Mouse (Mus musculus) monocyte, adult 5-6 weeks (primary cell): ENCODE results near the gene Olfr128. TPM values are rescaled to one million over a fixed set of nuclear protein-coding genes. Genes with fewer than 3 reads are reported as not detected.
"Not testable (repeated sequence)": the region's sequence is repeated elsewhere in the genome, so short reads cannot be mapped to it uniquely, and the experiment has no call there.

Source experiments
- ATAC-seq: fragments of 153-309, 156-312 bp; replicated peaks from 2 replicates; pipeline ENCODE4 v1.8.0; 2017; ENCODE audit warnings: mild to moderate bottlenecking; ENCODE audit not compliant: low TSS enrichment, insufficient number of reproducible peaks, severe bottlenecking, poor library complexity, low FRiP score
- total RNA-seq: library from RNA; stranded (forward); fragments of 200-1000, 200-491, 200-594 nt; gene quantifications from 3 replicates; pipeline ENCODE4 v1.2.3, GENCODE M21; 2017

Olfr128 gene
- total RNA-seq, result not detected in 3 replicates

- ATAC-seq, result no peak
These were observed at the start of gene Olfr128 for GRCm38 (mm10) chr17:37920248-37920647. Gene Olfr128, plus strand, starts transcription at chr17:37920548.

GRCm38 (mm10) chr17:37873830-37874229, 46.5 kb upstream of the Olfr128 start:
- ATAC-seq, result no peak

- ATAC-seq, result no peak
These were observed 20.2 kb upstream of the Olfr128 start, which contains the start of gene Olfr127 for GRCm38 (mm10) chr17:37900137-37900536. Gene Olfr127, plus strand, starts transcription at chr17:37900437.

- not testable (repeated sequence) for ATAC-seq
These were observed 13.5 kb upstream of the Olfr128 start for GRCm38 (mm10) chr17:37906821-37907220.

- no peak for ATAC-seq
These were observed 32.6 kb downstream of the Olfr128 start, which contains the start of gene Olfr761 for GRCm38 (mm10) chr17:37952979-37953378. Gene Olfr761, minus strand, starts transcription at chr17:37953079.

- ATAC-seq, result no peak
These were observed 53.2 kb downstream of the Olfr128 start for GRCm38 (mm10) chr17:37973591-37973990.

Other genes starting within 250 kb of the Olfr128 start
- not detected in 3 replicates for gene Olfr119, start 224.0 kb upstream of the Olfr128 start, total RNA-seq
- gene Olfr120, start 198.7 kb upstream of the Olfr128 start, total RNA-seq, result not detected in 3 replicates
- gene Olfr121, start 171.7 kb upstream of the Olfr128 start, total RNA-seq, result not detected in 3 replicates
- not detected in 3 replicates for gene Olfr122, start 151.9 kb upstream of the Olfr128 start, total RNA-seq
- not detected in 3 replicates for gene Olfr123, start 127.0 kb upstream of the Olfr128 start, total RNA-seq
- gene Olfr124, start 120.7 kb upstream of the Olfr128 start, total RNA-seq, result not detected in 3 replicates
- gene Olfr125, start 87.6 kb upstream of the Olfr128 start, total RNA-seq, result not detected in 3 replicates
- gene Olfr126, start 73.1 kb upstream of the Olfr128 start, total RNA-seq, result not detected in 3 replicates
- gene Olfr127, start 20.1 kb upstream of the Olfr128 start, total RNA-seq, result not detected in 3 replicates
- not detected in 3 replicates for gene Olfr761, start 32.5 kb downstream of the Olfr128 start, total RNA-seq
- gene Olfr129, start 139.5 kb downstream of the Olfr128 start, total RNA-seq, result not detected in 3 replicates
- not detected in 3 replicates for gene Olfr130, start 143.4 kb downstream of the Olfr128 start, total RNA-seq
- gene Olfr131, start 168.1 kb downstream of the Olfr128 start, total RNA-seq, result not detected in 3 replicates
- gene Olfr132, start 214.0 kb downstream of the Olfr128 start, total RNA-seq, result not detected in 3 replicates
- not detected in 3 replicates for gene Olfr133, start 224.7 kb downstream of the Olfr128 start, total RNA-seq